Mouse (Mus musculus) hindbrain, embryonic 14.5 days (tissue): ENCODE results near the gene Il12b. TPM values are rescaled to one million over a fixed set of nuclear protein-coding genes. Genes with fewer than 3 reads are reported as not detected.
"Not testable (repeated sequence)": the region's sequence is repeated elsewhere in the genome, so short reads cannot be mapped to it uniquely, and the experiment has no call there.

Experiments
- ATAC-seq: fragments of 200-750 bp; cut with Nextera tagmentation; 2 replicates; pipeline ENCODE4 v1.8.0; 2017; ENCODE audit warnings: moderate number of reproducible peaks, mild to moderate bottlenecking, moderate TSS enrichment, moderate library complexity; ENCODE audit not compliant: low FRiP score
- DNase-seq: peaks from one replicate; pipeline ENCODE4 v3.0.0-alpha.2; 2015; ENCODE audit warnings: low spot score
- H3K27ac ChIP-seq: fragments of 300-500 bp; sonication (generic); 2 replicates; pipeline ENCODE4 v1.5.1; 2014; ENCODE audit warnings: mild to moderate bottlenecking, moderate library complexity
- H3K27me3 ChIP-seq: fragments of 300-500 bp; sonication (generic); 2 replicates; pipeline ENCODE4 v1.6.1; 2014; ENCODE audit warnings: mild to moderate bottlenecking, low read length, mixed read lengths; ENCODE audit not compliant: control insufficient read depth, insufficient read depth
- H3K36me3 ChIP-seq: fragments of 300-500 bp; sonication (generic); replicated peaks from 2 replicates; pipeline ENCODE4 v1.6.1; 2014; ENCODE audit not compliant: control insufficient read depth, insufficient read depth
- H3K4me1 ChIP-seq: fragments of 300-500 bp; sonication (generic); replicated peaks from 2 replicates; pipeline ENCODE4 v1.6.1; 2014; ENCODE audit warnings: antibody characterized with exemption, low read length, mixed read lengths; ENCODE audit not compliant: control insufficient read depth, insufficient read depth
- H3K4me2 ChIP-seq: fragments of 300-500 bp; sonication (generic); replicated peaks from 2 replicates; pipeline ENCODE4 v1.6.1; 2014; ENCODE audit warnings: mild to moderate bottlenecking, moderate library complexity
- H3K4me3 ChIP-seq: fragments of 300-500 bp; sonication (generic); replicated peaks from 2 replicates; pipeline ENCODE4 v1.5.1; 2014; ENCODE audit warnings: mild to moderate bottlenecking, low read length
- H3K9ac ChIP-seq: fragments of 300-500 bp; sonication (generic); 2 replicates; pipeline ENCODE4 v1.6.1; 2014
- H3K9me3 ChIP-seq: fragments of 300-500 bp; sonication (generic); 2 replicates; pipeline ENCODE4 v1.6.1; 2016; ENCODE audit warnings: low read length; ENCODE audit not compliant: control insufficient read depth
- WGBS: fragments of 180-500 bp; shearing (Covaris S2); extraction: QIAGEN DNeasy Blood & Tissue Kit; methylation state at CpG from one replicate; pipeline ENCODE4 v1.1.7; 2014; 5-methylcytosine and 5-hydroxymethylcytosine counted together
- polyA plus RNA-seq: library from polyadenylated mRNA; unstranded; fragments of >200 nt; fragmentation: Nextera tagmentation; extraction: Ambion mirVana; gene quantifications from 2 replicates; pipeline ENCODE4 v1.2.1, GENCODE M21; 2014

Il12b gene
- polyA plus RNA-seq, 1 experiment from 2014 or later, result 0.13 TPM

- H3K9me3 ChIP-seq, H3K4me1 ChIP-seq, H3K27me3 ChIP-seq, H3K4me2 ChIP-seq, H3K4me3 ChIP-seq, ATAC-seq, H3K27ac ChIP-seq, H3K9ac ChIP-seq, DNase-seq: not testable (repeated sequence)
- H3K36me3 ChIP-seq, result peaks cover 30% of the 10 kb centered on the region
- WGBS, result 93% methylated on average over 5 of the region's 5 CpGs
Observed at GRCm38 (mm10) chr11:44452016-44452415, 52.2 kb downstream of the Il12b start.

- Histone ChIP-seq H3K4me3 (no peak overlapping the region), H3K9me3 (no peaks in the 10 kb centered on the region), H3K4me2 (no peak overlapping the region), H3K36me3 (peaks cover 43% of the 10 kb centered on the region), H3K4me1 (no peaks in the 10 kb centered on the region), H3K9ac (no peak overlapping the region), H3K27me3 (no peaks in the 10 kb centered on the region), H3K27ac (no peak overlapping the region)
- DNase-seq, result peak; percentile 84
- ATAC-seq, result peak; percentile 65; the same call in 1 of the 2 replicates
- WGBS, result 59% methylated on average over 2 of the region's 2 CpGs
Observed at GRCm38 (mm10) chr11:44453423-44453822, 53.6 kb downstream of the Il12b start.

DNA sequence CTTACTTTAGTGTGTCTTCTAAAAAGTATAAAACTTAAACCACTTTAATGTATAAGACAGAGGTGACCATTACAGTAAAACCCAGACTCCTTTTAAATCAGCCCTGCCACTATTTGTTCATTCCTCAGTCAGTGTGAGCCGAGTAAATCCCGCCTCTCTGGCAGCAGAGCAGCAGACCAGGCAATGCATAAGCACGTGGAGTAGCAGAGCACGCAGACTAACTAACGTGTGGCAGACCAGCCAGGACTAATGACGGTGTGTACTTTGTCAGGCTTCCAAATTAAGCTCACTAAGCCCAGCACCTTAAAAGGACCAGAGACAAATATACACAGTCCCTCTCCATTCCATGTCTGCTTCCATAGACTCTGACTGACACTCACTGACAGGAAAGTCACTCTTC is 61.6 kb downstream of the Il12b start:
- Histone ChIP-seq H3K4me1 (no peaks in the 10 kb centered on the region), H3K36me3 (peaks cover 83% of the 10 kb centered on the region), H3K4me2 (no peak overlapping the region), H3K9ac (no peak overlapping the region), H3K4me3 (no peak overlapping the region), H3K27ac (no peak overlapping the region), H3K27me3 (no peaks in the 10 kb centered on the region), H3K9me3 (no peaks in the 10 kb centered on the region)
- WGBS, result 87% methylated on average over 6 of the region's 6 CpGs
- ATAC-seq (no peak), DNase-seq (no peak)

Other genes with a start within 250 kb of the Il12b start
- gene Ublcp1, start 70.4 kb downstream of the Il12b start, polyA plus RNA-seq, result 62.1 and 65.9 TPM in 2 replicates
- 134 and 141 TPM in 2 replicates for gene Rnf145, start 118.9 kb downstream of the Il12b start, polyA plus RNA-seq
- 123 TPM in 2 replicates for gene Ebf1, start 217.3 kb downstream of the Il12b start, polyA plus RNA-seq